Mouse (Mus musculus) CH12.LX (cell line): ENCODE results near the gene Appl1. TPM values are rescaled to one million over a fixed set of nuclear protein-coding genes. Genes with fewer than 3 reads are reported as not detected.

ENCODE experiments used
- DNase-seq: peaks from one replicate; pipeline ENCODE4 v3.0.0-alpha.2; 2013; ENCODE audit errors: extremely low read depth
- H3K27ac ChIP-seq: 2 replicates; pipeline ENCODE4 v1.5.1; 2012; ENCODE audit warnings: low read depth, mild to moderate bottlenecking, control low read depth, moderate library complexity; ENCODE audit not compliant: insufficient read depth
- H3K27me3 ChIP-seq: replicated peaks from 2 replicates; pipeline ENCODE3; 2012; ENCODE audit warnings: inconsistent platforms
- H3K36me3 ChIP-seq, 2 experiments: replicated peaks in 1 of 2; 2 replicates each; pipeline versions ENCODE3 to v1.6.1; 2012; ENCODE audit warnings: inconsistent platforms in 1 of 2, low read length in 1 of 2, mild to moderate bottlenecking in 1 of 2, mixed read lengths in 1 of 2, moderate library complexity in 1 of 2; ENCODE audit not compliant: control insufficient read depth in 1 of 2, insufficient read depth in 1 of 2
- H3K4me1 ChIP-seq, 2 experiments: 2 replicates each; pipeline ENCODE4 v1.6.1; 2012; ENCODE audit warnings: inconsistent platforms in 1 of 2, moderate library complexity in 1 of 2; ENCODE audit not compliant: insufficient read depth in 2 of 2, control insufficient read depth in 1 of 2
- H3K4me2 ChIP-seq: 2 replicates; pipeline ENCODE4 v1.6.1; 2012; ENCODE audit warnings: low read depth, mild to moderate bottlenecking, control low read depth; ENCODE audit not compliant: poor library complexity, insufficient read depth, severe bottlenecking
- H3K4me3 ChIP-seq, 3 experiments: fragments of 150-350 bp in 1 of 3; sonication (generic) in 1 of 3; replicated peaks in 1 of 3; 2 replicates each; pipeline versions ENCODE3 to v1.5.1; 2011 to 2012; ENCODE audit warnings: low read depth in 2 of 3, low read length in 2 of 3, mild to moderate bottlenecking in 2 of 3, moderate library complexity in 2 of 3, control low read depth in 1 of 3, improper control_type of control experiment in 1 of 3, inconsistent platforms in 1 of 3, mixed read lengths in 1 of 3; ENCODE audit not compliant: poor library complexity in 1 of 3
- H3K79me2 ChIP-seq: replicated peaks from 2 replicates; pipeline ENCODE4 v1.6.1; 2012; ENCODE audit warnings: mild to moderate bottlenecking, moderate library complexity; ENCODE audit not compliant: control insufficient read depth, poor library complexity, insufficient read depth, severe bottlenecking; ENCODE audit errors: extremely low read depth
- H3K9ac ChIP-seq: 2 replicates; pipeline ENCODE4 v1.6.1; 2012; ENCODE audit warnings: low read depth, mild to moderate bottlenecking, control low read depth, moderate library complexity; ENCODE audit not compliant: insufficient read depth
- H3K9me3 ChIP-seq: replicated peaks from 2 replicates; pipeline ENCODE3; 2012; ENCODE audit warnings: low read length, inconsistent platforms, mixed read lengths
- BHLHE40 ChIP-seq: IDR thresholded peaks from 2 replicates; pipeline ENCODE4 v1.6.1; 2011; ENCODE audit warnings: mild to moderate bottlenecking, low read depth, low read length, improper control_type of control experiment
- CTCF ChIP-seq, 2 experiments: IDR thresholded peaks in 1 of 2; conservative IDR thresholded peaks in 1 of 2; 2 replicates each; pipeline ENCODE4 v1.5.1; 2011 to 2012; ENCODE audit warnings: low read depth in 2 of 2, low read length in 2 of 2, improper control_type of control experiment in 1 of 2, inconsistent platforms in 1 of 2, mild to moderate bottlenecking in 1 of 2, moderate library complexity in 1 of 2
- ELF1 ChIP-seq: IDR thresholded peaks from 2 replicates; pipeline ENCODE4 v1.6.1; 2014; ENCODE audit warnings: low read depth, mild to moderate bottlenecking, inconsistent platforms, low read length, improper control_type of control experiment
- ETS1 ChIP-seq: conservative IDR thresholded peaks from 2 replicates; pipeline ENCODE4 v1.6.1; 2012; ENCODE audit warnings: low read depth, mild to moderate bottlenecking, inconsistent platforms, low read length, improper control_type of control experiment, moderate library complexity
- GABPA ChIP-seq: IDR thresholded peaks from 2 replicates; pipeline ENCODE4 v1.6.1; 2012; ENCODE audit warnings: low read depth, low read length, improper control_type of control experiment, inconsistent platforms; ENCODE audit not compliant: insufficient replicate concordance
- HCFC1 ChIP-seq: IDR thresholded peaks from 2 replicates; pipeline ENCODE4 v1.6.1; 2012; ENCODE audit warnings: low read depth, mild to moderate bottlenecking, inconsistent platforms, low read length, improper control_type of control experiment
- IRF4 ChIP-seq: IDR thresholded peaks from 2 replicates; pipeline ENCODE4 v1.6.1; 2014; ENCODE audit warnings: low read depth, mild to moderate bottlenecking, inconsistent platforms, low read length, improper control_type of control experiment
- JUN ChIP-seq: IDR thresholded peaks from 2 replicates; pipeline ENCODE4 v1.6.1; 2011; ENCODE audit warnings: low read depth, mild to moderate bottlenecking, low read length, improper control_type of control experiment, moderate library complexity; ENCODE audit not compliant: insufficient read depth
- JUND ChIP-seq: conservative IDR thresholded peaks from 2 replicates; pipeline ENCODE4 v1.6.1; 2011; ENCODE audit warnings: low read depth, low read length, improper control_type of control experiment
- KAT2A ChIP-seq: IDR thresholded peaks from 2 replicates; pipeline ENCODE4 v1.6.1; 2012; ENCODE audit warnings: low read length, improper control_type of control experiment, inconsistent platforms; ENCODE audit not compliant: insufficient replicate concordance
- MAFK ChIP-seq: IDR thresholded peaks from 2 replicates; pipeline ENCODE4 v1.6.1; 2011; ENCODE audit warnings: low read length, improper control_type of control experiment; ENCODE audit not compliant: insufficient replicate concordance
- MXI1 ChIP-seq: IDR thresholded peaks from 2 replicates; pipeline ENCODE4 v1.6.1; 2011; ENCODE audit warnings: mild to moderate bottlenecking, low read depth, low read length, improper control_type of control experiment
- MYC ChIP-seq: IDR thresholded peaks from 2 replicates; pipeline ENCODE4 v1.6.1; 2011; ENCODE audit warnings: low read depth, mild to moderate bottlenecking, improper control_type of control experiment, low read length
- NELFE ChIP-seq: IDR thresholded peaks from 2 replicates; pipeline ENCODE4 v1.6.1; 2011; ENCODE audit warnings: low read depth, low read length, improper control_type of control experiment
- NRF1 ChIP-seq: IDR thresholded peaks from 2 replicates; pipeline ENCODE4 v1.6.1; 2014; ENCODE audit warnings: low read depth, mild to moderate bottlenecking, inconsistent platforms, low read length, improper control_type of control experiment, moderate library complexity
- PAX5 ChIP-seq: IDR thresholded peaks from 2 replicates; pipeline ENCODE4 v1.6.1; 2012; ENCODE audit warnings: low read length, inconsistent platforms, mixed read lengths
- POLR2A ChIP-seq: IDR thresholded peaks from 2 replicates; pipeline ENCODE4 v1.6.1; 2011; ENCODE audit warnings: low read depth, mild to moderate bottlenecking, improper control_type of control experiment, low read length
- POLR2AphosphoS2 ChIP-seq: IDR thresholded peaks from 2 replicates; pipeline ENCODE4 v1.6.1; 2011; ENCODE audit warnings: low read depth, low read length, improper control_type of control experiment
- RAD21 ChIP-seq: IDR thresholded peaks from 2 replicates; pipeline ENCODE4 v1.6.1; 2011; ENCODE audit warnings: low read depth, mild to moderate bottlenecking, low read length, improper control_type of control experiment, moderate library complexity
- SIN3A ChIP-seq: IDR thresholded peaks from 2 replicates; pipeline ENCODE4 v1.6.1; 2012; ENCODE audit warnings: low read length, improper control_type of control experiment, inconsistent platforms
- SMC3 ChIP-seq: IDR thresholded peaks from 2 replicates; pipeline ENCODE4 v1.6.1; 2011; ENCODE audit warnings: low read depth, low read length, improper control_type of control experiment
- TCF12 ChIP-seq: IDR thresholded peaks from 2 replicates; pipeline ENCODE4 v1.6.1; 2014; ENCODE audit warnings: low read depth, mild to moderate bottlenecking, inconsistent platforms, low read length, improper control_type of control experiment
- UBTF ChIP-seq: IDR thresholded peaks from 2 replicates; pipeline ENCODE4 v1.6.1; 2012; ENCODE audit warnings: low read depth, mild to moderate bottlenecking, inconsistent platforms, low read length, improper control_type of control experiment, moderate library complexity
- ZC3H11A ChIP-seq: IDR thresholded peaks from 2 replicates; pipeline ENCODE4 v1.6.1; 2012; ENCODE audit warnings: low read depth, mild to moderate bottlenecking, inconsistent platforms, low read length, improper control_type of control experiment
- ZKSCAN1 ChIP-seq: IDR thresholded peaks from 2 replicates; pipeline ENCODE4 v1.6.1; 2012; ENCODE audit warnings: low read depth, inconsistent platforms, low read length, improper control_type of control experiment, borderline replicate concordance
- ZMIZ1 ChIP-seq: IDR thresholded peaks from 2 replicates; pipeline ENCODE4 v1.6.1; 2012; ENCODE audit warnings: low read depth, mild to moderate bottlenecking, inconsistent platforms, low read length, improper control_type of control experiment
- ZNF384 ChIP-seq: IDR thresholded peaks from 2 replicates; pipeline ENCODE4 v1.6.1; 2012; ENCODE audit warnings: low read depth, low read length, improper control_type of control experiment, inconsistent platforms
- dilution Hi-C: fragments of 300-500 bp; cut with MboI; formaldehyde crosslinking; loops from 2 replicates; pipeline ENCODE4 v1.14.3; 2020; ENCODE audit warnings: low sequenced_read_pairs; ENCODE audit not compliant: extremely low pct_unique_long_range_greater_than_20kb, extremely low pct_ligation_motif_present
- in situ Hi-C: fragments of 300-500 bp; cut with MboI; formaldehyde crosslinking; loops from 3 replicates; pipeline ENCODE4 v1.14.3; 2019; ENCODE audit warnings: low sequenced_read_pairs, low pct_ligation_motif_present, low pct_unique_long_range_greater_than_20kb, mixed read lengths
- polyA plus RNA-seq: library from polyadenylated mRNA; unstranded; fragments of >175 nt; gene quantifications from 2 replicates; pipeline ENCODE4 v1.2.1, GENCODE M21; 2012; ENCODE audit warnings: low read depth; ENCODE audit not compliant: insufficient read length
- total RNA-seq, 2 experiments: library from RNA; depleted of rRNA; stranded (reverse); fragments of 300-350 nt in 1 of 2; fragments of >200 nt in 1 of 2; gene quantifications; 2 replicates each; pipeline ENCODE4 v1.2.3; 2012 to 2014

Appl1 gene
- total and polyA plus RNA-seq, 3 experiments, result 9.0 to 11.9 (median 11.0) TPM

- Histone ChIP-seq H3K27me3 (no peaks in the 10 kb centered on the region), H3K79me2 (no peaks in the 10 kb centered on the region), H3K4me1 (no peaks in the 10 kb centered on the region), H3K4me2 (no peak overlapping the region), H3K36me3 (peaks cover 0 to 2% of the 10 kb centered on the region in 2 experiments), H3K27ac (no peak overlapping the region), H3K9ac (no peak overlapping the region), H3K9me3 (no peaks in the 10 kb centered on the region), H3K4me3 (no peak overlapping the region)
- dilution Hi-C loops (no loop called here), in situ Hi-C loops (no loop called here)
- TF ChIP-seq ZKSCAN1, result no peak
- no peak for DNase-seq
Observed at GRCm38 (mm10) chr14:26913681-26914268, 57.3 kb downstream of the Appl1 start.

- no peak overlapping the region for H3K9ac ChIP-seq
Observed at GRCm38 (mm10) chr14:26911826-26912225, 59.2 kb downstream of the Appl1 start.

GRCm38 (mm10) chr14:26911201-26911600 lies 59.8 kb downstream of the Appl1 start:
- Histone ChIP-seq H3K27ac (no peak overlapping the region), H3K79me2 (no peaks in the 10 kb centered on the region), H3K9me3 (no peaks in the 10 kb centered on the region), H3K4me3 (no peak overlapping the region), H3K4me1 (no peaks in the 10 kb centered on the region), H3K36me3 (peaks cover 0 to 2% of the 10 kb centered on the region in 2 experiments), H3K9ac (no peak overlapping the region), H3K27me3 (no peaks in the 10 kb centered on the region), H3K4me2 (no peak overlapping the region)
- dilution Hi-C loops, result no loop called here
- DNase-seq, result no peak
- in situ Hi-C loops, result no loop called here
- no peak for TF ChIP-seq SMC3
- TF ChIP-seq ELF1, result no peak
- no peak for TF ChIP-seq CTCF (conservative IDR thresholded peaks at IDR 0.05 in 1 of 2, IDR thresholded peaks at IDR 0.05 in 1 of 2; ENCODE audit: low read depth in 2 of 2, low read length in 2 of 2)
- no peak for TF ChIP-seq MAFK
- TF ChIP-seq KAT2A, result no peak
- no peak for TF ChIP-seq ZMIZ1
- TF ChIP-seq NELFE, result no peak
- no peak for TF ChIP-seq TCF12
- no peak for TF ChIP-seq NRF1
- TF ChIP-seq ZC3H11A, result no peak
- TF ChIP-seq POLR2AphosphoS2, result no peak
- no peak for TF ChIP-seq PAX5
- TF ChIP-seq RAD21, result no peak
- no peak for TF ChIP-seq GABPA
- TF ChIP-seq ETS1, result no peak
- TF ChIP-seq HCFC1, result no peak
- no peak for TF ChIP-seq BHLHE40
- no peak for TF ChIP-seq UBTF

More at GRCm38 (mm10) chr14:26911826-26912225, 59.2 kb downstream of the Appl1 start:
- H3K4me3 ChIP-seq, result no peak overlapping the region
- no peak overlapping the region for H3K27ac ChIP-seq
- no peaks in the 10 kb centered on the region for H3K27me3 ChIP-seq
- dilution Hi-C loops, result no loop called here
- no peak overlapping the region for H3K4me2 ChIP-seq
- TF ChIP-seq POLR2A (no peak), SIN3A (no peak), UBTF (no peak), ZMIZ1 (no peak), MYC (no peak), JUND (no peak), RAD21 (no peak), MXI1 (no peak), JUN (no peak), KAT2A (no peak), SMC3 (no peak), IRF4 (no peak), ZNF384 (no peak), POLR2AphosphoS2 (no peak), GABPA (no peak), HCFC1 (no peak), ZC3H11A (no peak), ZKSCAN1 (no peak)
- no peaks in the 10 kb centered on the region for H3K9me3 ChIP-seq
- H3K4me1 ChIP-seq, result no peaks in the 10 kb centered on the region
- DNase-seq, result no peak
- H3K36me3 ChIP-seq, result peaks cover 0 to 2% of the 10 kb centered on the region in 2 experiments
- in situ Hi-C loops, result no loop called here
- no peaks in the 10 kb centered on the region for H3K79me2 ChIP-seq
